Mouse (Mus musculus) thymus, postnatal 4 days (tissue): ENCODE data around the gene Xab2.
"Not testable (repeated sequence)": the region's sequence is repeated elsewhere in the genome, so short reads cannot be mapped to it uniquely, and the experiment has no call there.

Source experiments
- DNase-seq: peaks from one replicate; pipeline ENCODE4 v3.0.0; 2021

Gene Xab2

GRCm38 (mm10) chr8:3609046-3609815 is 11.9 kb downstream of the Xab2 start:
- DNase-seq: no peak

- no peak for DNase-seq
Observed at GRCm38 (mm10) chr8:3607822-3608221, 13.3 kb downstream of the Xab2 start.

GRCm38 (mm10) chr8:3606593-3606992 is 14.5 kb downstream of the Xab2 start:
- DNase-seq: no peak

- no peak for DNase-seq
Observed at GRCm38 (mm10) chr8:3603439-3603838, 17.7 kb downstream of the Xab2 start.

- no peak for DNase-seq
Observed at GRCm38 (mm10) chr8:3600401-3600800, 20.7 kb downstream of the Xab2 start.

GRCm38 (mm10) chr8:3599219-3599618 is 21.9 kb downstream of the Xab2 start:
- DNase-seq: no peak

- no peak for DNase-seq
Observed at GRCm38 (mm10) chr8:3598054-3598453, 23.1 kb downstream of the Xab2 start.

GRCm38 (mm10) chr8:3594466-3594865 is 26.6 kb downstream of the Xab2 start:
- no peak for DNase-seq

GRCm38 (mm10) chr8:3593470-3593869 is 27.6 kb downstream of the Xab2 start:
- no peak for DNase-seq

- DNase-seq: no peak
Observed at GRCm38 (mm10) chr8:3588258-3588633, 32.9 kb downstream of the Xab2 start.

- peak; percentile 67 for DNase-seq
Observed at GRCm38 (mm10) chr8:3587391-3588257, 33.5 kb downstream of the Xab2 start.

GRCm38 (mm10) chr8:3586993-3587390 is 34.1 kb downstream of the Xab2 start, which contains the start of gene Camsap3:
Gene Camsap3, plus strand, starts transcription at chr8:3587293.
- no peak for DNase-seq

GRCm38 (mm10) chr8:3586452-3586851 is 34.7 kb downstream of the Xab2 start:
- no peak for DNase-seq

GRCm38 (mm10) chr8:3581961-3582360 is 39.2 kb downstream of the Xab2 start:
- DNase-seq: not testable (repeated sequence)

GRCm38 (mm10) chr8:3579390-3580364 is 41.4 kb downstream of the Xab2 start:
- DNase-seq: no peak

- DNase-seq: no peak
Observed at GRCm38 (mm10) chr8:3576211-3576960, 44.7 kb downstream of the Xab2 start.

- no peak for DNase-seq
Observed at GRCm38 (mm10) chr8:3574546-3574945, 46.6 kb downstream of the Xab2 start.

GRCm38 (mm10) chr8:3569784-3570183 is 51.3 kb downstream of the Xab2 start:
- no peak for DNase-seq

- no peak for DNase-seq
Observed at GRCm38 (mm10) chr8:3568378-3568777, 52.7 kb downstream of the Xab2 start.

- DNase-seq: no peak
Observed at GRCm38 (mm10) chr8:3567641-3568371, 53.3 kb downstream of the Xab2 start, which contains the start of gene C330021F23Rik. Gene C330021F23Rik, plus strand, starts transcription at chr8:3567990.
